Mouse (Mus musculus): ENCODE measurements around the gene Olfr1370. TPM values are rescaled to one million over a fixed set of nuclear protein-coding genes. Genes with fewer than 3 reads are reported as not detected.
A peak's percentile ranks its signal among the peaks of the same experiment; 100 is the strongest.
"Not testable (repeated sequence)": the region's sequence is repeated elsewhere in the genome, so short reads cannot be mapped to it uniquely, and the experiment has no call there.

Olfr1370 gene
- polyA plus RNA-seq (2014; fragmentation: Nextera tagmentation; extraction: Ambion mirVana) = not detected in 2 replicates

- DNase-seq (ENCODE audit: low spot score) (no peak), ATAC-seq (replicated peaks; ENCODE audit: low FRiP score) (no peak)
- H3K27ac ChIP-seq (ENCODE audit: low read depth, low read length) = no peak within 1 kb of the TSS
- 78% methylated on average over 3 of the region's 3 CpGs for WGBS
- no peaks in the 10 kb centered on the region for H3K27me3 ChIP-seq (replicated peaks; ENCODE audit: control insufficient read depth, insufficient read depth, low read length)
- no peak within 1 kb of the TSS for H3K4me3 ChIP-seq (ENCODE audit: low read depth, low read length)
- no peaks in the 10 kb centered on the region for H3K4me1 ChIP-seq (replicated peaks; ENCODE audit: control insufficient read depth, insufficient read depth, low read length)
- no peak within 1 kb of the TSS for H3K4me2 ChIP-seq
- no peaks in the 10 kb centered on the region for H3K36me3 ChIP-seq (ENCODE audit: control insufficient read depth, insufficient read depth, low read length)
- no peaks in the 10 kb centered on the region for H3K9me3 ChIP-seq (ENCODE audit: control insufficient read depth, low read length)
- H3K9ac ChIP-seq (ENCODE audit: low read depth, low read length) = no peak within 1 kb of the TSS
Measured at GRCm38 (mm10) chr13:21074847-21075246, at the start of gene Olfr1370. Gene Olfr1370, minus strand, starts transcription at chr13:21074947.

GRCm38 (mm10) chr13:21114121-21114520 lies 39.4 kb upstream of the Olfr1370 start:
- Histone ChIP-seq H3K4me2 (no peak overlapping the region), H3K27me3 (replicated peaks; ENCODE audit: control insufficient read depth, insufficient read depth, low read length) (no peaks in the 10 kb centered on the region), H3K9ac (ENCODE audit: low read depth, low read length) (no peak overlapping the region), H3K9me3 (ENCODE audit: control insufficient read depth, low read length) (no peaks in the 10 kb centered on the region), H3K4me3 (ENCODE audit: low read depth, low read length) (no peak overlapping the region), H3K27ac (ENCODE audit: low read depth, low read length) (no peak overlapping the region), H3K36me3 (ENCODE audit: control insufficient read depth, insufficient read depth, low read length) (no peaks in the 10 kb centered on the region), H3K4me1 (replicated peaks; ENCODE audit: control insufficient read depth, insufficient read depth, low read length) (no peaks in the 10 kb centered on the region)
- WGBS = 44% methylated on average over 4 of the region's 4 CpGs
- ATAC-seq (replicated peaks; ENCODE audit: low FRiP score) (peak; percentile 78), DNase-seq (ENCODE audit: low spot score) (no peak)

- WGBS = 78% methylated on average over 3 of the region's 3 CpGs
Measured at GRCm38 (mm10) chr13:21111183-21111582, 36.4 kb upstream of the Olfr1370 start, which contains the start of gene Olfr1369-ps1. Gene Olfr1369-ps1, plus strand, starts transcription at chr13:21111483.

GRCm38 (mm10) chr13:21110441-21110840 lies 35.7 kb upstream of the Olfr1370 start:
- DNase-seq (ENCODE audit: low spot score) (no peak), ATAC-seq (replicated peaks; ENCODE audit: low FRiP score) (no peak)
- H3K9me3 ChIP-seq (ENCODE audit: control insufficient read depth, low read length) = no peaks in the 10 kb centered on the region
- H3K9ac ChIP-seq (ENCODE audit: low read depth, low read length) = no peak overlapping the region
- no peaks in the 10 kb centered on the region for H3K27me3 ChIP-seq (replicated peaks; ENCODE audit: control insufficient read depth, insufficient read depth, low read length)
- H3K4me3 ChIP-seq (ENCODE audit: low read depth, low read length) = no peak overlapping the region
- H3K4me2 ChIP-seq = no peak overlapping the region
- 89% methylated on average over 6 of the region's 6 CpGs for WGBS
- no peak overlapping the region for H3K27ac ChIP-seq (ENCODE audit: low read depth, low read length)
- no peaks in the 10 kb centered on the region for H3K4me1 ChIP-seq (replicated peaks; ENCODE audit: control insufficient read depth, insufficient read depth, low read length)
- H3K36me3 ChIP-seq (ENCODE audit: control insufficient read depth, insufficient read depth, low read length) = no peaks in the 10 kb centered on the region

More at GRCm38 (mm10) chr13:21111183-21111582, 36.4 kb upstream of the Olfr1370 start, which contains the start of gene Olfr1369-ps1:
- H3K9ac ChIP-seq (ENCODE audit: low read depth, low read length); H3K4me1 ChIP-seq (replicated peaks; ENCODE audit: control insufficient read depth, insufficient read depth, low read length); DNase-seq (ENCODE audit: low spot score); H3K4me2 ChIP-seq; H3K27ac ChIP-seq (ENCODE audit: low read depth, low read length); H3K9me3 ChIP-seq (ENCODE audit: control insufficient read depth, low read length); ATAC-seq (replicated peaks; ENCODE audit: low FRiP score); H3K27me3 ChIP-seq (replicated peaks; ENCODE audit: control insufficient read depth, insufficient read depth, low read length); H3K4me3 ChIP-seq (ENCODE audit: low read depth, low read length); H3K36me3 ChIP-seq (ENCODE audit: control insufficient read depth, insufficient read depth, low read length): not testable (repeated sequence)

GRCm38 (mm10) chr13:21109759-21110158 lies 35.0 kb upstream of the Olfr1370 start:
- Histone ChIP-seq H3K4me3 (ENCODE audit: low read depth, low read length) (no peak overlapping the region), H3K27me3 (replicated peaks; ENCODE audit: control insufficient read depth, insufficient read depth, low read length) (no peaks in the 10 kb centered on the region), H3K9me3 (ENCODE audit: control insufficient read depth, low read length) (no peaks in the 10 kb centered on the region), H3K4me2 (no peak overlapping the region), H3K9ac (ENCODE audit: low read depth, low read length) (no peak overlapping the region), H3K27ac (ENCODE audit: low read depth, low read length) (no peak overlapping the region), H3K36me3 (ENCODE audit: control insufficient read depth, insufficient read depth, low read length) (no peaks in the 10 kb centered on the region), H3K4me1 (replicated peaks; ENCODE audit: control insufficient read depth, insufficient read depth, low read length) (no peaks in the 10 kb centered on the region)
- ATAC-seq (replicated peaks; ENCODE audit: low FRiP score) = no peak; the same call in 1 of the 2 replicates
- 80% methylated on average over 3 of the region's 3 CpGs for WGBS
- no peak for DNase-seq (ENCODE audit: low spot score)

GRCm38 (mm10) chr13:21082686-21083085 lies 7.9 kb upstream of the Olfr1370 start:
- no peak overlapping the region for H3K9ac ChIP-seq (ENCODE audit: low read depth, low read length)
- WGBS = 48% methylated on average over 2 of the region's 2 CpGs
- DNase-seq (ENCODE audit: low spot score) (no peak), ATAC-seq (replicated peaks; ENCODE audit: low FRiP score) (no peak)
- H3K9me3 ChIP-seq (ENCODE audit: control insufficient read depth, low read length) = no peaks in the 10 kb centered on the region
- H3K4me1 ChIP-seq (replicated peaks; ENCODE audit: control insufficient read depth, insufficient read depth, low read length) = no peaks in the 10 kb centered on the region
- no peak overlapping the region for H3K4me3 ChIP-seq (ENCODE audit: low read depth, low read length)
- H3K36me3 ChIP-seq (ENCODE audit: control insufficient read depth, insufficient read depth, low read length) = no peaks in the 10 kb centered on the region
- H3K27me3 ChIP-seq (replicated peaks; ENCODE audit: control insufficient read depth, insufficient read depth, low read length) = no peaks in the 10 kb centered on the region
- H3K27ac ChIP-seq (ENCODE audit: low read depth, low read length) = no peak overlapping the region
- no peak overlapping the region for H3K4me2 ChIP-seq

- no peak overlapping the region for H3K27ac ChIP-seq (ENCODE audit: low read depth, low read length)
- no peak overlapping the region for H3K4me2 ChIP-seq
- H3K27me3 ChIP-seq (replicated peaks; ENCODE audit: control insufficient read depth, insufficient read depth, low read length) = no peaks in the 10 kb centered on the region
- DNase-seq (ENCODE audit: low spot score) (no peak), ATAC-seq (replicated peaks; ENCODE audit: low FRiP score) (no peak)
- H3K36me3 ChIP-seq (ENCODE audit: control insufficient read depth, insufficient read depth, low read length) = no peaks in the 10 kb centered on the region
- H3K9me3 ChIP-seq (ENCODE audit: control insufficient read depth, low read length) = no peaks in the 10 kb centered on the region
- H3K9ac ChIP-seq (ENCODE audit: low read depth, low read length) = no peak overlapping the region
- no peaks in the 10 kb centered on the region for H3K4me1 ChIP-seq (replicated peaks; ENCODE audit: control insufficient read depth, insufficient read depth, low read length)
- 64% methylated on average over 2 of the region's 2 CpGs for WGBS
- no peak overlapping the region for H3K4me3 ChIP-seq (ENCODE audit: low read depth, low read length)
Measured at GRCm38 (mm10) chr13:21066021-21066420, 8.7 kb downstream of the Olfr1370 start.

- Histone ChIP-seq H3K9me3 (ENCODE audit: control insufficient read depth, low read length) (no peaks in the 10 kb centered on the region), H3K4me3 (ENCODE audit: low read depth, low read length) (no peak overlapping the region), H3K36me3 (ENCODE audit: control insufficient read depth, insufficient read depth, low read length) (no peaks in the 10 kb centered on the region), H3K4me2 (no peak overlapping the region), H3K4me1 (replicated peaks; ENCODE audit: control insufficient read depth, insufficient read depth, low read length) (no peaks in the 10 kb centered on the region), H3K9ac (ENCODE audit: low read depth, low read length) (no peak overlapping the region), H3K27me3 (replicated peaks; ENCODE audit: control insufficient read depth, insufficient read depth, low read length) (no peaks in the 10 kb centered on the region), H3K27ac (ENCODE audit: low read depth, low read length) (no peak overlapping the region)
- ATAC-seq (replicated peaks; ENCODE audit: low FRiP score) (no peak), DNase-seq (ENCODE audit: low spot score) (no peak)
- 41% methylated on average over 1 of the region's 1 CpGs for WGBS
Measured at GRCm38 (mm10) chr13:21050118-21050517, 24.6 kb downstream of the Olfr1370 start.

- Histone ChIP-seq H3K27me3 (replicated peaks; ENCODE audit: control insufficient read depth, insufficient read depth, low read length) (no peaks in the 10 kb centered on the region), H3K9ac (ENCODE audit: low read depth, low read length) (no peak overlapping the region), H3K4me1 (replicated peaks; ENCODE audit: control insufficient read depth, insufficient read depth, low read length) (no peaks in the 10 kb centered on the region), H3K9me3 (ENCODE audit: control insufficient read depth, low read length) (no peaks in the 10 kb centered on the region), H3K36me3 (ENCODE audit: control insufficient read depth, insufficient read depth, low read length) (no peaks in the 10 kb centered on the region), H3K27ac (ENCODE audit: low read depth, low read length) (no peak overlapping the region), H3K4me2 (no peak overlapping the region), H3K4me3 (ENCODE audit: low read depth, low read length) (no peak overlapping the region)
- 82% methylated on average over 2 of the region's 2 CpGs for WGBS
- ATAC-seq (replicated peaks; ENCODE audit: low FRiP score) (no peak), DNase-seq (ENCODE audit: low spot score) (no peak)
Measured at GRCm38 (mm10) chr13:21040589-21041199, 34.1 kb downstream of the Olfr1370 start.

Measured in liver, embryonic 11.5 days (tissue).